Mouse (Mus musculus) v-Abl transformed pro-B cells (cell line): ENCODE data around the gene Gas2.

ENCODE experiments used
- in situ Hi-C, 2 experiments: fragments of 400-800 bp; cut with MboI; formaldehyde crosslinking; loops; one replicate each; pipeline ENCODE4 v1.15.1; 2025; ENCODE audit not compliant: unreplicated experiment in 2 of 2

Gas2 gene

GRCm38 (mm10) chr7:51861250-51862096 lies at the start of gene Gas2:
Gas2 (plus strand) TSS chr7:51862015.
- in situ Hi-C loops, result no loop called here

DNA sequence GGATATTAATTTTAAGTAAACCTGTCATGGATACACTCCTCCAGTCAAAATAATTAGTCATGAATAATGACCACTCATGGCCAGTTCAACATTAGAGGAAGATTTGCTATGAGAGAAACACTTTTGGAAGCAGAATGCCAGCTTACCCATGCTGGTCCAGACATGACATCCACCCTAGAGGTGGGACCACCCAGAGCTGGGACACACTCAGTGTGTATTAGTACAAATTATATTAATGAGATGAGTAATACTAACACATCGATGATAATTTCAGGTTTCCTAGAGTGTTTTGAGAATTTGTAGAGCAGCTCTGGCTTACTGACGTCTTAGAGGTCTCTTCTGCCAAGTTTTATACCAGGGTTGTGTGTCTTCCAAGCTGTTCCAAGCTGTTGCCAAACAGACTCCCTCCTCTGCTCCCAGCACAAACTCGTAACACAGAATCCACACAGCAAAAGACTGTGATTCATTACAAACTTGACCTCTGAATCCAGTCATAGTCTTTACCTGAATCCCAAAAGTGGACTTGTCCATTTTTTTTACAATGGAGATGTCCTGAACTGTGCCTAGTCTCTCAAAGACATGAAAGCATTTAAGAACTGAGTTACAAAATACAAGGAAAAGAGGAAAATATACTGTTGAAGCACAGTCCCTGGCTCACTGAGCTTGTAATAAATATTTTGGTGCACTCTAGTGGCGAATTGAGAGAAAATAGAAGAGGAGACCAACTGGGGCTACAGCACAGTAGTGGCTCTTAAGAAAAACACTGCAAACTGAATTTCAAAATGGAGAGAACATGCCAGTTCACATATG lies 46.1 kb upstream of the Gas2 start:
- in situ Hi-C loops, result no loop called here

DNA sequence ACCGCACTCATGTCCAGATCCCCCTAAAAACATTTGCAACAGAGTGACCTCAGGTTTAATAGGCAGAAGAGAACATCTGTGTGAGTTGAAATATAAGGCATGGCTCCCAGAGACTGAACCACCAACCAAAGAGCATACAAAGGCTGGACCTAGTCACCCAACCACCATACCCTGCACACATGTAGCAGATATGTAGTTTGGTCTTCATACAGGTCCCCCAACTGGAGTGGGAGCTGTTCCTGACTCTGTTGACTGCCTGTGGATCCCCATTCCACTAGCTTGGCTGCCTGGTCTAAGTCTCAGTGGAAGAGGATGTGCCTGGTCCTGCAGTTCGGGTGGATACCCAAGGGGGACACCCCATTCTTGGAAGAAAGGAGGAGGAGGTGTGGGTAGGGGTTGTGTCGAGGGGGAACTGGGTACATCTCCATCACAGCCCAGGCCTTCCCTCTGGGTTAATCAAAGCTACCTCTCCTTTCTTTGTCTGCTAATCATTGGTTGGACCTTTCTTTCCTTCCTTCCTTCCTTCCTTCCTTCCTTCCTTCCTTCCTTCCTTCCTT lies 45.5 kb upstream of the Gas2 start:
- in situ Hi-C loops, result no loop called here

DNA sequence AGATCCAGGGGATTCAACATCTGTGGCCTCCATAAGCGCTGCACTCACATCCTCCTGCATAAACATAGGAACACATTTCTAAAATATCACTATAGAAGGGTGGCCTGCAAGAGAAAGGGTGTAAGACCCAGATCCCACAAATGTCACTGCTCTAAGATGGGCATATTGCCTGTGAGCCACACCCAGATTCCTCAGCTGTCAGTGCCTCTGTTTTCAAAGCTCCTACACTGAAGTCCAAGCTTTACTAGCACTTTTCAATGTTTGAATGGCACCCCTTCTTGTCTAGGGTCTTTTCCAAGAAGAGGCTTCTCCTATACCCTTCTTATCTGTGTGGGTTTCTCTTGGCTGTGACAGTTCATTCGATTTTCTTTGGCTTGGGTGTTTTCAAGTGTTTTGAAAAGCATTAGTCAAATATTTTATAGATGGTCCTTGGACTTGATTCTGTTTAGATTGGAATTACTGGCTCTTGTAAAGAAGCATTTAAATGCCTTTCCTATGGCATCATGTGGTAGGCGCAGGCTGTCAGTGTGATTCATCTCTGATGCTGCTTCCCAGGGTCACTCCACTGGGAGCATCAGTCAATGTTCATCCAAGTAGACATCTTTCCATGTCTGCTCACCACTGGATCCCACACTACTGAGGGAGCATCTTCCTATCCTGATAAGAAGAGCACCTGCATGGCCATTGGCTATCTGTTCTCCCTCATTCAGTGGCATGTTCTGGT lies 43.4 kb upstream of the Gas2 start:
- in situ Hi-C loops, result no loop called here

DNA sequence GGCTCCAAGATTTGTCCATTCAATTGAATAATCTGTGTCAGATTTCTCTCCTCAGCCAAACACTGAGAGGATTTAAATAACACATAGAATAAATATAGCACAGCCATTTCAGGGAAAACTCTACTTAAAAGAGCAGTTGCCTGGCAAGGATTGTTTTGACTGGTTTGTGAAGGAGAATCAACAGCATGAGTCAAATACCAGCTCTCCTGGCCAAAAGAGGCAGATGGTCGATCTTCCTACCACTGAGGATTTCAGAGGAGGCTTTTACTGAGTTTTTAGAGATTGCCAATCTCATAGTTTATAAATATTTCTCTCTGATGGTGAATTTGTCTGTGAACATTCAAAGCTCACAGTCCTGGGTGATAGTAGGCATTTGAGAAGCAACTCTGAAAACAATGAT lies 41.9 kb upstream of the Gas2 start:
- in situ Hi-C loops, result no loop called here

- in situ Hi-C loops, result no loop called here
Measured at GRCm38 (mm10) chr7:51821467-51821866, 40.3 kb upstream of the Gas2 start.

DNA sequence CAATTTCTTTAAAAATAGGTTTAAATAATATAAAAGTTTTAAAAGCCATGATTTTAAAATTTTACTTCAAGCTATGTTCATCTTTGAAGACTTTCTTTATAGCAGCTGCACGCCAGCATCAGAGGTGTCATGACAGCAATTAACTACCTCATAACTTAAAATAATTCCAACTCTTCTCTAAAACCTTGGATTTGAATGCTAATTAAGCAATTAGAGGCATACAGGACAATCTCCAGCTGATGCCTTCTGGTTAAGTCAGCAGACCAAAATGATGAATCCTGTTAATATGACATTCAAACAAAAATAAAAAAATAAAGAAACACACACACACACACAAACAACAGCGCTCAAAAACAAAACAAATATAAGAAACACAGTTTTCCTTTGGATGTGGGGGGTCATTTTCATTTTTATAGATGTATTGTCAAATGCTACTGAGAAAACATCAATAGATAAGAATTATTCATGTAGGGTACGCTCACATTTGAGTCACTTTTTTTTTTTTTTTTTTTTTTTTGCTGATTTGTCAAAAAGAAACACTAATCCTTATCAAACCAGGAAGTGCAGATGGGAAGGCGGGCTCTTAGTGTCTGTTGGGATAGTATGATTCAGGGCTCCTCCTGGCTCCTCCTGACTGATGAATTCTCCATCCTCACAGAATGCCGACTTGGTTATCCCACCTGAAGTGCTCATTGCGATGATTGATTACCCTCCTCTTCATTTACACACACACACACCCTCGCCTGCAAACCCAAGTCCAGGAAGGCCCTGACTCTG lies 38.1 kb upstream of the Gas2 start:
- in situ Hi-C loops, result no loop called here

DNA sequence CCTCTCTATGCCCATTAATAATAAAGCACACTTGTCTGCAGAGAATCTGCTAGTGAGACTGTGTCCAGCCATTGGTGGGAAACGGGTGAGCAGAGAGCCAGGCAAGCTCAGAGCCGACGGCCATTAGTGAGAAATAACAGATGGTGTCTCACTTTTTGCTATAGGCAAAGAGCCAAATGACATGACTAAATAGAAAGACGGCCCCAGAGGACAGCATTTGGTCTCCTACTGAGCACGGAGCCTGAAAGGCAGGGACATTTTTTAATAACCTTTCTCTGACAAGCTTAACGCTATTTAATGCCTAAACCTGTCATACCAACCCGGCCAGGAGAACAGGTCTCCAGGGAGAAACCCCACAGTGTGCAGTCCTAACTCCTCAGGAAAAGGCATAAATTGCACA lies 29.9 kb upstream of the Gas2 start:
- in situ Hi-C loops, result no loop called here

GRCm38 (mm10) chr7:51840515-51840914 lies 21.3 kb upstream of the Gas2 start:
- in situ Hi-C loops, result no loop called here

- in situ Hi-C loops, result no loop called here
Measured at GRCm38 (mm10) chr7:51850877-51851276, 10.9 kb upstream of the Gas2 start.

DNA sequence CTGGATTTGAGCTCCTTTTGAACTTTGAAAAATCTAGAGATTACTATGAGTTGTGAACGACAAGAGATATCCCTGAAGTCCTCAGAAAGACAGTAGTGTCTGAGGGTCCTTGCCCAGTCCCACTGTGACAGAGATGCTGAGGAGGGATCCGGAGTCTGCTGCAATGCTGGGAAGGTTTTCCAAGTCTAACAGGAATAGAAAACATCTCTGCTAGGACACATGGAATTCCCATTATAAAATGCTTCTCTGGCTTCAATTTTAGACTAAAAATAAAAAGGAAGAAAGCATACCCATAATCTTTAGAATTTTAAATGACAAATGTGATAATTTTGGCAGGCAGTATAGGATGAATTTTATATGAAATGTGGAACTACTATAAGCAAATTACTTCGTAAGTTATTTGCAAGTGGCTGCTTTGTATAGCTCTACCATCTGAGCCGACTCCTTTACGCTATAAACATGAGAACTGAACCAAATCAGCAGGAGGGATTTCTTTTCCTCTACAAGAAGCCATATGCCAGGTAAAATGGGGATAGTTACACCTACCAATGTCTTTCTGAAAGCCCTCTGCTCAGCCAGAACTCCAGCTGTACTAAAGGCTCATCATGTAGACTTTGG lies 9.8 kb upstream of the Gas2 start:
- in situ Hi-C loops, result no loop called here

GRCm38 (mm10) chr7:51862097-51862492 lies 280 bp downstream of the Gas2 start, which contains the start of gene Fancf:
Fancf (minus strand) TSS chr7:51862267.
- in situ Hi-C loops, result no loop called here

DNA sequence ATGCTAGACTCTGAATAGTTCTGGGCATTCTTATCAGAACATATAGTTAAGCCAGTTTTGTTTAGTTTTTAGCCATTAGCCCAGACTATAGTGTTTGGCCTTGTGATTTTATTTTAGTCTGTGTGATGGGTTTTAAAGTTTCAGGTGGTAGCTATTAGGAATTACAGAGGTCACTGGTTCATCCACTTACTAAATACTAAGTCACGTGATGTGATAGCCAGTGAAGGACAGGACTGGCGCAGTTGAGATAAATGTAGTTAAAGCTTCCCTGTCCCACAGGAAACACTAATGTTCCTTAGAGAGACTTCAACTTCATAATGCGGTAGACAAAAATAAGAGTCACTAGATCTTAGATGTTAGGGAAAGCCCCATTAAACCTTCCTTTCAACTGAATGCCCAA lies 1.0 kb downstream of the Gas2 start:
- in situ Hi-C loops, result no loop called here

DNA sequence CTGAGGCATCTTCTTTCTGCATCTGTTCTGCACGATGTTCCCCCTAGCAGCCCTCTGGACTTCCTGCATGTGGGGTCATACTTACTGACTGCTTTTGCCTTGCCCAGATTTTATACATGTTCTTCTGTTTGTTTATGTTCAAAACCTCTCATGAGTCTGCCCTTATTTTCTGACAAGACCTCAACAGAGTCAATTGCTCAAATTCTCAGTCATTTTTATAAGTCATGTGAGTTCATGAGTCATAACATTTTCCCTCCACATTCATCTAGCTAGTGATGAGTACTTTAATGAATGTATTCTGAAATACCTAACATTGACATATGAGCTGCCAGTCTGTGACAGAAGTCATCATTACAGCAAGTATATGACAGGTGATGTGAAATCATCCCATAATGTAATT lies 3.5 kb downstream of the Gas2 start:
- in situ Hi-C loops, result no loop called here

- in situ Hi-C loops, result no loop called here
Measured at GRCm38 (mm10) chr7:51867983-51868382, 6.2 kb downstream of the Gas2 start.

DNA sequence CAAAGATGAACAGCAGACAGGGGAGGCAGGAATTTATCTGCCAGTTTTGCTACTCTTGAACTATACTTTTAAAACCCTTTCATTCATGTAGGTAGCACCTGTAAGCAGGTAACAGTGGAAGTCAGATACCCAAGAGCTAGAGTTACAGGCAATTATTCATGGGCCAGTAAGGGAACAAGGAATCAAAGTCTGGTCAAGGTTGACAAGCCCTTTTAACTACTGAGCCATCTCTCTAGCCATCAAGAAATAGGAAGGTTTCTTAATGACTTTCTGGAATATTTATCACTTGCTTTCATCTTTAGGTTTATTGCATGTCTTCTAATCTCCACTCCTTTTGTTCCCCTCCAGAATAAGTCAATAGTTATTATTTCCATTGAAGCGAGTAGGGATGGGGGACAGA lies 10.2 kb downstream of the Gas2 start:
- in situ Hi-C loops, result no loop called here

- in situ Hi-C loops, result no loop called here
Measured at GRCm38 (mm10) chr7:51872597-51872996, 10.8 kb downstream of the Gas2 start.

GRCm38 (mm10) chr7:51876316-51876715 lies 14.5 kb downstream of the Gas2 start:
- in situ Hi-C loops, result no loop called here

- in situ Hi-C loops, result no loop called here
Measured at GRCm38 (mm10) chr7:51878730-51879129, 16.9 kb downstream of the Gas2 start.
